Mouse (Mus musculus): ENCODE measurements around the gene 6820408C15Rik. TPM values are rescaled to one million over a fixed set of nuclear protein-coding genes. Genes with fewer than 3 reads are reported as not detected.

Gene 6820408C15Rik
- total RNA-seq, 4 experiments from 2014 or later: 0.32 to 0.51 (median 0.42) TPM

GRCm38 (mm10) chr2:152472434-152472833 is 57.0 kb downstream of the 6820408C15Rik start:
- no peak for DNase-seq

GRCm38 (mm10) chr2:152476763-152477162 is 61.4 kb downstream of the 6820408C15Rik start, which contains the start of gene Defb20:
Defb20 (plus strand) TSS chr2:152477063.
- no peak for DNase-seq

DNA sequence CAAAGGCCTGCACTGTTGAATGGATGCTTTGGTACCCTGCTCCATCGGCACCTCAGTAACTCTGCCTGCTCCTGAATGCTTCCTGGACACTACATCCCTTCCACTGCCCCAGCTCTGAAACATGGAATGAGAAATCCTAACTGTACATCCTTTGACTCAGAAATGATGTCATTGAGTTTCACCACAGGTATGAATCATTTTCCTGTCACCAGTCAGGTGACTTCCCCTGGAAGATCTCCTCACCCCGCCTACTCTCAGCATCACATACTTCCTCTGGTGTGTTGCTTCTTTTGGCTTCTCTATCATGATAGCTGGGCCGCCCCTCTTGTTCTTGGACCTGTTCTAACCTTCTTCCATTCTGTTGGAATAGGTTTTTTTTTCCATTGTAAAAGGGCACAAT is 65.5 kb downstream of the 6820408C15Rik start:
- no peak for DNase-seq

DNA sequence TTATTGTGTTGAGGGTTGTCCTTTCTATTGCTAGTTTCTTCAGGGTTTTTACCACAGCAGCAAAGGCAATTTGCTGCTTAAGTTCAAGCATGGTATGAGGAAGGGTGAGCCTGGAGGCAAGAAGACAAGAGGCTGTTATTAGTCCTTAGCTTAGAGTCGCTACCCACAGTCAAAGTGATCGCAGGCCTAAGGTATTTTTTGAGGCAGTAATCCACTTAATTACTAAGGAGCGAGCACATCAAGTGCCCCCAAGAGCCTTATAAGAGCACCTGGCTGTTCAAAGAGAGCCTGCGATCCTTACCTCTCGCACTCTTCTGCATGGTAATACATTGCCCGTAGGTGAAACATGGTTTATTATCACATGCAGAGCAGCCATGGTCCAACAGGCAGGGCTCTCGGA is 66.3 kb downstream of the 6820408C15Rik start:
- DNase-seq: no peak

DNA sequence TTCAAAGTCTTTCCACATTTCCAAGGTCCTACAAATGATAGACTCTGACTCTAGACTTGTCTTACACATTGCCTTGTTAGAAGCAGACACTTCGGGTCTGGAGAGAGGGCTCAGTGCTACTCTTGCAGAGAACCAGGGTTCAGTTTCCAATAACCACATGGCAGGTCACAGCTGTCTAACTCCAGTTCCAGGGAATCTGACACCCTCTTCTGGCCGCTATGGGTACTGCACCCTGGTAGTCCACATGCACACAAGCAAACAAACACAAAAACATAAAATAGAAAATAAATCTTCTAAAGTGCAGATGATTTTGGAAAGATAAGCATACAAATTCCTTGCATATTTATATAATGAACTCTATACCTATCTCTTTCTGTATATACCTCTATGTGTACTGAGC is 71.6 kb downstream of the 6820408C15Rik start:
- DNase-seq: no peak

DNA sequence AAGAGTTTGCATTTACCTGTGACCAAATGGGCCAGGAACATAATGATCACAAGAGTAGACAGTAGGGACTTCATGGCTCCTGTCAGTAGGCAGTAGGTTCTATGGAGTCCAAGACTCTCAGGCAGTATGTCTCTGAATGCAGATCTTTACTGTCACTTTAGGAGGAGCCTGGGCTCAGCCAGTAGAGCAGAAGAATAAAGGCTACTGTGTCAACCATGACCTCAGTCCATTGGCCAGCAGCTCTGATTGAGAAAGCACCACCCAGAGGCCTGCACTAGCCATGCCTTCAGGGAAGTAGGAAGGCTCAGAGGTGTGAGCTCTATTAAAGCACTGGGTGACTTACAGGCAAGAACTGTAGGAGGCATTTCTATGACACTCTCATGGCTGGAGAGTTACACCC is 74.7 kb downstream of the 6820408C15Rik start, which contains the start of gene Defb22:
Defb22 (minus strand) TSS at position 101 of the 400 bp plus-strand sequence.
- no peak for DNase-seq

DNA sequence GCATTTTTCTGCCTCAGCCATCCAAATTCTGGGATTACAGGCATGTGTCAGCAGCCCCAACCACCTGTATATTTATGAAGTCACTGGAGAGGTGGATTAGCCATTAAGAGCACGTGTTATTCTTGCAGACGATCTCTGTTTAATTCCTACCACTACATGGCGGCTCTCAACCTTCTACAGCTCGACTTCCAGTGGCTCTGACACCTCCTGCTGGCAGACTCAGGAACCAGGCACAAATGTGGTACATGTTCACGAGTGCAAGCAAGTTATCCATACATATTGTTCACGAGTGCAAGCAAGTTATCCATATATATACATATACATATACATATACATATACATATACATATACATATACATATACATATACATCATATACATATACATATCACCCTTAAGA is 77.8 kb downstream of the 6820408C15Rik start:
- DNase-seq: no peak

Other genes with a start within 250 kb of the 6820408C15Rik start
- gene Csnk2a1, start 188.7 kb upstream of the 6820408C15Rik start, total RNA-seq (2022): 100 to 1,000 TPM in 3 of 4 experiments, 10 to 100 TPM in 1; 91.6 to 116 (median 107) TPM
- gene Tbc1d20, start 121.8 kb upstream of the 6820408C15Rik start, total RNA-seq (2022): 100 to 1,000 TPM; 143 to 157 (median 143) TPM
- gene Rbck1, start 82.9 kb upstream of the 6820408C15Rik start, total RNA-seq (2022): 100 to 1,000 TPM; 120 to 169 (median 145) TPM
- 10 to 100 TPM in 2 of 4 experiments, 1 to 10 TPM in 2; 2.8 to 11.3 (median 6.9) TPM for gene Trib3, start 71.6 kb upstream of the 6820408C15Rik start, total RNA-seq (2022)
- gene Nrsn2, start 38.9 kb upstream of the 6820408C15Rik start, total RNA-seq (2022): 10 to 100 TPM in 1 of 4 experiments, 1 to 10 TPM in 3; 5.3 to 11.3 (median 8.1) TPM
- 10 to 100 TPM in 3 of 4 experiments, 1 to 10 TPM in 1; 9.9 to 16.8 (median 12.6) TPM for gene Sox12, start 17.5 kb upstream of the 6820408C15Rik start, total RNA-seq (2022)
- gene Zcchc3, start 560 bp upstream of the 6820408C15Rik start, total RNA-seq (2022): 10 to 100 TPM in 1 of 4 experiments, 1 to 10 TPM in 3; 7.9 to 11.2 (median 9.2) TPM
- not detected for gene Defb23, start 49.0 kb downstream of the 6820408C15Rik start, total RNA-seq (2022)
- gene Defb20, start 61.5 kb downstream of the 6820408C15Rik start, total RNA-seq (2022): not detected
- gene Defb22, start 74.6 kb downstream of the 6820408C15Rik start, total RNA-seq (2022): not detected
- gene Defb26, start 96.1 kb downstream of the 6820408C15Rik start, total RNA-seq (2022): not detected
- gene Defb28, start 102.7 kb downstream of the 6820408C15Rik start, total RNA-seq (2022): not detected
- gene Defb29, start 124.5 kb downstream of the 6820408C15Rik start, total RNA-seq (2022): not detected
- gene Gm17416, start 153.8 kb downstream of the 6820408C15Rik start, total RNA-seq (2022): not detected
- gene Defb21, start 157.2 kb downstream of the 6820408C15Rik start, total RNA-seq (2022): not detected
- not detected for gene Defb19, start 164.7 kb downstream of the 6820408C15Rik start, total RNA-seq (2022)
- not detected for gene Defb45, start 183.8 kb downstream of the 6820408C15Rik start, total RNA-seq (2022)
- 1 to 10 TPM in 1 of 4 experiments, under 1 TPM in 1, not detected in 2; 0.86 to 1.5 TPM for gene Defb36, start 188.7 kb downstream of the 6820408C15Rik start, total RNA-seq (2022)
- 1 to 10 TPM in 2 of 4 experiments, not detected in 2; 1.9 to 2.2 TPM for gene Defb25, start 207.5 kb downstream of the 6820408C15Rik start, total RNA-seq (2022)
- 10 to 100 TPM in 3 of 4 experiments, 1 to 10 TPM in 1; 9.0 to 20.8 (median 14.6) TPM for gene Rem1, start 211.4 kb downstream of the 6820408C15Rik start, total RNA-seq (2022)